Mouse (Mus musculus) intestine, embryonic 14.5 days (tissue): ENCODE data around the gene Zbp1. TPM values are rescaled to one million over a fixed set of nuclear protein-coding genes. Genes with fewer than 3 reads are reported as not detected.

ENCODE experiments used
- ATAC-seq: fragments of 200-750 bp; cut with Nextera tagmentation; replicated peaks from 2 replicates; pipeline ENCODE4 v1.8.0; 2017; ENCODE audit warnings: low read depth, moderate number of reproducible peaks, moderate TSS enrichment, moderate library complexity; ENCODE audit not compliant: low FRiP score, low TSS enrichment
- DNase-seq: peaks from one replicate; pipeline ENCODE4 v3.0.0-alpha.2; 2018; ENCODE audit warnings: low spot score
- H3K27ac ChIP-seq: fragments of 300-500 bp; sonication (generic); 2 replicates; pipeline ENCODE4 v1.5.1; 2014; ENCODE audit warnings: low read depth, mild to moderate bottlenecking, control low read depth
- H3K27me3 ChIP-seq: fragments of 300-500 bp; sonication (generic); replicated peaks from 2 replicates; pipeline ENCODE4 v1.6.1; 2014; ENCODE audit warnings: low read length, control low read depth; ENCODE audit not compliant: control insufficient read depth, insufficient read depth
- H3K36me3 ChIP-seq: fragments of 300-500 bp; sonication (generic); 2 replicates; pipeline ENCODE4 v1.6.1; 2014; ENCODE audit warnings: low read length, control low read depth; ENCODE audit not compliant: control insufficient read depth, insufficient read depth
- H3K4me1 ChIP-seq: fragments of 300-500 bp; sonication (generic); replicated peaks from 2 replicates; pipeline ENCODE4 v1.6.1; 2014; ENCODE audit warnings: low read length, control low read depth, mixed read lengths; ENCODE audit not compliant: control insufficient read depth, insufficient read depth
- H3K4me2 ChIP-seq: fragments of 300-500 bp; sonication (generic); 2 replicates; pipeline ENCODE4 v1.6.1; 2014; ENCODE audit warnings: low read length
- H3K4me3 ChIP-seq: fragments of 300-500 bp; sonication (generic); 2 replicates; pipeline ENCODE4 v1.5.1; 2014; ENCODE audit warnings: low read depth, low read length, control low read depth, mixed read lengths
- H3K9ac ChIP-seq: fragments of 300-500 bp; sonication (generic); 2 replicates; pipeline ENCODE4 v1.6.1; 2014; ENCODE audit warnings: mild to moderate bottlenecking, low read length
- H3K9me3 ChIP-seq: fragments of 300-500 bp; sonication (generic); 2 replicates; pipeline ENCODE4 v1.6.1; 2016; ENCODE audit warnings: low read length, control low read depth; ENCODE audit not compliant: control insufficient read depth
- WGBS: fragments of 180-500 bp; shearing (Covaris S2); extraction: QIAGEN DNeasy Blood & Tissue Kit; methylation state at CpG from one replicate; pipeline ENCODE4 v1.1.7; 2014; 5-methylcytosine and 5-hydroxymethylcytosine counted together
- polyA plus RNA-seq: library from polyadenylated mRNA; unstranded; fragments of >200 nt; fragmentation: Nextera tagmentation; extraction: Ambion mirVana; gene quantifications from 2 replicates; pipeline ENCODE4 v1.2.1, GENCODE M21; 2014

Gene Zbp1
- polyA plus RNA-seq, 1 experiment from 2014 or later: 0.65 TPM

DNA sequence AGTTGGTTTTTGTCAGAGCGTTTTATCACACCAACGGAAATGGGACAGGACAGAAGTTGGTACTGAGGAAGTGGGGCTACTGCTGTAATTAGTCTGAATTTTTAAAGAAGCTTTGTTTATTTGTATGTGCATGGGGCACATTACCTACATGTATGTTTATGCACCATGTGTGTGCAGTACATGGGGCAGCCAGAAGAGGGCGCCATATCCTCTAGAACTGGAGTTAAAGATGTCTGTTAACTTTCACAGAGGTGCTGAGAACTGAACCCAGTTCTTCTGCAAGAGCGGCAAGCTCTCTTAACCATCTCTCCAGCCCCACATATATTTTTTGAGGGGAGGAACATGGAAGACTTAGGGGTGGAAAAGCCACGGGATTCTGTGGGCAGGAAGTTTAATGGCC, 43.0 kb downstream of the Zbp1 start:
- no peak overlapping the region for H3K4me2 ChIP-seq
- H3K9me3 ChIP-seq: no peaks in the 10 kb centered on the region
- ATAC-seq (no peak), DNase-seq (no peak)
- H3K9ac ChIP-seq: no peak overlapping the region
- 95% methylated on average over 5 of the region's 5 CpGs for WGBS
- no peak overlapping the region for H3K4me3 ChIP-seq
- no peak overlapping the region for H3K27ac ChIP-seq
- no peaks in the 10 kb centered on the region for H3K36me3 ChIP-seq
- H3K27me3 ChIP-seq: 0 out of 2 replicates have a peak, but pooled peaks cover 7% of the 10 kb centered on the region
- H3K4me1 ChIP-seq: peaks cover 27% of the 10 kb centered on the region

- WGBS: 16% methylated on average over 1 of the region's 1 CpGs
- ATAC-seq: no peak
- peaks cover 12% of the 10 kb centered on the region; the same call in 1 of the 2 replicates for H3K27me3 ChIP-seq
- no peak for DNase-seq
- no peak overlapping the region for H3K4me3 ChIP-seq
- H3K9ac ChIP-seq: no peak overlapping the region
- no peak overlapping the region for H3K27ac ChIP-seq
- peak overlapping the region; percentile 61 for H3K4me2 ChIP-seq
- H3K4me1 ChIP-seq: peaks cover 27% of the 10 kb centered on the region
- H3K9me3 ChIP-seq: no peaks in the 10 kb centered on the region
- no peaks in the 10 kb centered on the region for H3K36me3 ChIP-seq
Observed at GRCm38 (mm10) chr2:173174569-173174968, 44.2 kb downstream of the Zbp1 start.

GRCm38 (mm10) chr2:173173521-173174511, 44.9 kb downstream of the Zbp1 start:
- 0 out of 2 replicates have a peak overlapping the region, but pooled peaks have one; percentile 3 for H3K9ac ChIP-seq
- WGBS: 5% methylated on average over 22 of the region's 22 CpGs
- H3K4me3 ChIP-seq: peak overlapping the region; percentile 30
- peak overlapping the region; percentile 48 for H3K27ac ChIP-seq
- H3K4me1 ChIP-seq: peaks cover 27% of the 10 kb centered on the region
- ATAC-seq (peak; percentile 24), DNase-seq (peak; percentile 65)
- peaks cover 17% of the 10 kb centered on the region; the same call in 1 of the 2 replicates for H3K27me3 ChIP-seq
- H3K4me2 ChIP-seq: peak overlapping the region; percentile 61
- H3K36me3 ChIP-seq: no peaks in the 10 kb centered on the region
- H3K9me3 ChIP-seq: no peaks in the 10 kb centered on the region

DNA sequence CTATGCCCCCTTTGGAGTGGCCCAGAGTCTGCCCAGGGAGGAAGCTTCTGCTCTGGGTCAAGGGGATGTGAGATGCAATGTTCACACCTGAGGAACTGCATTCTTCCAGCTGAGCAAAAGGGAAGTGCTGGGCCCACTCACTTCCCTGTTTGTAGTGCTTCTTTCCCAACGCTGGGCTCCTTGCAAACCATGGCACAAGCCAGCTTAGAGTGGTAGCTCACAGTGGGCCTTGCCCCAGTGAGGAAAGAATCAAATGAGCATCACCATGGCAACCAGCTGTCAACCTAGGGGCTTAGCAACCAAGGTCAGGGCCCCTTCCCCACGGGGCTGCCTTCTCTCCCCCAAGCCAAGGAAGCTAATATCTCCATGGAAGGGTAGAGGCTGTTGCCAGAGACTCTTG, 45.7 kb downstream of the Zbp1 start:
- H3K9ac ChIP-seq: no peak overlapping the region
- H3K4me3 ChIP-seq: no peak overlapping the region
- H3K4me2 ChIP-seq: peak overlapping the region; percentile 61
- H3K27ac ChIP-seq: peak overlapping the region; percentile 48; the same call in 1 of the 2 replicates
- peaks cover 27% of the 10 kb centered on the region for H3K4me1 ChIP-seq
- DNase-seq: peak; percentile 59
- no peak for ATAC-seq
- H3K36me3 ChIP-seq: no peaks in the 10 kb centered on the region
- peaks cover 18% of the 10 kb centered on the region; the same call in 1 of the 2 replicates for H3K27me3 ChIP-seq
- 25% methylated on average over 2 of the region's 2 CpGs for WGBS
- no peaks in the 10 kb centered on the region for H3K9me3 ChIP-seq

- Histone ChIP-seq H3K36me3 (no peaks in the 10 kb centered on the region), H3K27me3 (peaks cover 21% of the 10 kb centered on the region; the same call in 1 of the 2 replicates), H3K27ac (no peak overlapping the region), H3K4me1 (peaks cover 27% of the 10 kb centered on the region), H3K9me3 (no peaks in the 10 kb centered on the region), H3K4me2 (no peak overlapping the region), H3K4me3 (no peak overlapping the region), H3K9ac (no peak overlapping the region)
- ATAC-seq (no peak), DNase-seq (peak; percentile 53)
- 91% methylated on average over 1 of the region's 1 CpGs for WGBS
Observed at GRCm38 (mm10) chr2:173172386-173172785, 46.3 kb downstream of the Zbp1 start.

GRCm38 (mm10) chr2:173171956-173172355, 46.8 kb downstream of the Zbp1 start:
- peaks cover 21% of the 10 kb centered on the region; the same call in 1 of the 2 replicates for H3K27me3 ChIP-seq
- H3K9ac ChIP-seq: no peak overlapping the region
- H3K9me3 ChIP-seq: no peaks in the 10 kb centered on the region
- peaks cover 27% of the 10 kb centered on the region for H3K4me1 ChIP-seq
- H3K4me2 ChIP-seq: peak overlapping the region; percentile 45
- 34% methylated on average over 5 of the region's 5 CpGs for WGBS
- no peak overlapping the region for H3K27ac ChIP-seq
- peak; percentile 8; the same call in 1 of the 2 replicates for ATAC-seq
- no peaks in the 10 kb centered on the region for H3K36me3 ChIP-seq
- DNase-seq: no peak
- peak overlapping the region; percentile 1; the same call in 1 of the 2 replicates for H3K4me3 ChIP-seq

DNA sequence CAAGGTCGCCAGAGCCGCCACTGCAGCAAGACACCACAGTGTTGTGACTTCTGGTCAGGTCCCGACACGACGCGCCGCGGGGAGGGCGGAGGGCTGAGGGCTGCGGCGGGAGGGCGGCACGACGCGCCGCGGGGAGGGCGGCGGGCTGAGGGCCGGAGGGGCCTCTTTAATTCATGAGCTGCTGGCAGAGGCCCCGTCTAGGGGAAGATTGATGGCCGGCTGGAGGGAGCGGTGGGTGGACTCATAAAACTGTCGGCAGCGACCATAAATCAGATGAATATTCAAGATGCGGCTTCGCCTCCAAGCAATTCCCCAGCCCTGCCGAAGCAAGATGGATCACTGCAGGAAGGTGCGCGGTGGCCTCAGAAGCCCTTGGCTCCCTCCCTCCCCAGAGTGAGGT, 47.3 kb downstream of the Zbp1 start:
- DNase-seq (peak; percentile 89), ATAC-seq (peak; percentile 76)
- WGBS: 1% methylated on average over 28 of the region's 30 CpGs
- peaks cover 27% of the 10 kb centered on the region for H3K4me1 ChIP-seq
- H3K27me3 ChIP-seq: peaks cover 21% of the 10 kb centered on the region; the same call in 1 of the 2 replicates
- no peak overlapping the region for H3K27ac ChIP-seq
- H3K4me3 ChIP-seq: peak overlapping the region; percentile 1; the same call in 1 of the 2 replicates
- no peaks in the 10 kb centered on the region for H3K36me3 ChIP-seq
- H3K9ac ChIP-seq: no peak overlapping the region
- no peaks in the 10 kb centered on the region for H3K9me3 ChIP-seq
- peak overlapping the region; percentile 45 for H3K4me2 ChIP-seq

DNA sequence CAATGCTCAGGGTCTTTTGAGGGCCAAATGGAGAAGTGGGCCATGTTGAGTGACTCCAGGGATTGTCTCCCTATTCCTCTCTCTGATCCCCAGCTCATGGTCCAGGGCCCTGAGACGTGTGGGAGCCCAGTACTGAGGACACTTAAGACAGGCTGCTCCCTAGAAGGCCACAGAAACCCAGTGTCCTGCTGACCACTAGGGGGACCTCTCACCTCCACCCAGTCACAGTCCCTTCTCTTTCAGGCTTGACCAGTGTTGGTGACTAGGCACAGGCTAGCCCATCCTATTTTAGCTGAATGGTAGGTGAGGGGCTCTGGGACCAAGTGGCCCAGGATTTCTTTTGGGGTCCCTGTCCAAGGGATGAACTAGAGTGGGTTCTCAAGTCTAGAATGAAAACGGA, 48.0 kb downstream of the Zbp1 start:
- Histone ChIP-seq H3K9me3 (no peaks in the 10 kb centered on the region), H3K4me1 (peaks cover 27% of the 10 kb centered on the region), H3K4me2 (no peak overlapping the region), H3K4me3 (no peak overlapping the region), H3K27me3 (peaks cover 21% of the 10 kb centered on the region; the same call in 1 of the 2 replicates), H3K27ac (no peak overlapping the region), H3K36me3 (no peaks in the 10 kb centered on the region), H3K9ac (no peak overlapping the region)
- no peak for DNase-seq
- WGBS: 77% methylated on average over 2 of the region's 2 CpGs
- no peak for ATAC-seq
